ENCODE assay signal across 8 mouse cellular contexts in the genomic region with DNA sequence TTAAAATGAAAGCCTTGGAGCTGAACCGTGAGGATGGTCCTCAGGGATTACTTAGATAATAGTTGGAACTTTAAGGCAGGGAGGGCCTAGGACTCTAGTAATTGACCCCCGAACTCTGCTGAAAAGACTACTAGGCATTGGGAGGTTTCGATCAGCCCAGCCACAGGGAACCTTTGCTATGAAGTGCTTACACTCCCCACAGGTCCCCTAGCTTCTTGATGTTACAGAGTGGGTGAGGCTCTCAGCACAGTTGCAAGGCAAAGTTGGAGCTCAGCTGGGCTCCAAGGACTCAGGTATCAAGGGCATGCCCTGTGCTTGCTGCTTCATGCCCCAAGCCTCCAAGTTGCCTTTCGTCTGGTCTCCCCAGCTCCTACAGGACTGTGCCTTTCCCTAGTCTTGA. TPM values are rescaled to one million over a fixed set of nuclear protein-coding genes. Genes with fewer than 3 reads are reported as not detected.
DNase-seq lines count a peak whose midpoint lies in the region; ATAC-seq and TF ChIP-seq lines count a peak whose summit lies in the region.

No protein-coding gene starts in this region.

- no peak for TF ChIP-seq CTCF in small intestine, adult 2 months (IDR thresholded peaks at IDR 0.05; ENCODE audit: extremely low read depth, insufficient read length, insufficient replicate concordance, low read depth, low read length)

- WGBS in lung, embryonic 16.5 days: 35% methylated on average over 4 of the region's 4 CpGs
- WGBS in embryonic facial prominence, embryonic 15.5 days: 38% methylated on average over 4 of the region's 4 CpGs
- WGBS in limb, embryonic 11.5 days: 53% methylated on average over 4 of the region's 4 CpGs
- 15% methylated on average over 4 of the region's 4 CpGs for WGBS in small intestine, adult 2 months

- peak overlapping the region; percentile 82 for H3K4me3 ChIP-seq in lung, embryonic 16.5 days (ENCODE audit: low read length)
- peak overlapping the region; percentile 89 for H3K4me3 ChIP-seq in embryonic facial prominence, embryonic 15.5 days (replicated peaks)
- H3K4me3 ChIP-seq in limb, embryonic 11.5 days (ENCODE audit: low read depth, low read length): peak overlapping the region; percentile 74
- peak overlapping the region; percentile 72 for H3K4me3 ChIP-seq in small intestine, adult 2 months (ENCODE audit: low read depth, low read length)

- no peaks in the 10 kb centered on the region for H3K9me3 ChIP-seq in lung, embryonic 16.5 days (ENCODE audit: control insufficient read depth, low read length)
- no peaks in the 10 kb centered on the region for H3K9me3 ChIP-seq in embryonic facial prominence, embryonic 15.5 days (replicated peaks)
- no peaks in the 10 kb centered on the region for H3K9me3 ChIP-seq in limb, embryonic 11.5 days (ENCODE audit: control insufficient read depth, low read length)

- no peaks in the 10 kb centered on the region for H3K27me3 ChIP-seq in lung, embryonic 16.5 days (ENCODE audit: control insufficient read depth, insufficient read depth, low read depth, low read length)
- H3K27me3 ChIP-seq in embryonic facial prominence, embryonic 15.5 days: peaks cover 13% of the 10 kb centered on the region; the same call in 1 of the 2 replicates
- H3K27me3 ChIP-seq in limb, embryonic 11.5 days (ENCODE audit: control insufficient read depth, insufficient read depth, low read length): no peaks in the 10 kb centered on the region
- H3K27me3 ChIP-seq in small intestine, adult 2 months (ENCODE audit: control insufficient read depth, insufficient read depth, low read length): no peaks in the 10 kb centered on the region

- ATAC-seq in lung, embryonic 16.5 days (ENCODE audit: low read depth): no peak
- ATAC-seq in embryonic facial prominence, embryonic 15.5 days (ENCODE audit: insufficient number of reproducible peaks, low FRiP score, low TSS enrichment, low read depth): no peak
- ATAC-seq in limb, embryonic 11.5 days (ENCODE audit: insufficient number of reproducible peaks, low FRiP score, low TSS enrichment, low read depth): no peak

- H3K4me1 ChIP-seq in lung, embryonic 16.5 days (replicated peaks; ENCODE audit: control insufficient read depth, insufficient read depth, low read length): peaks cover 16% of the 10 kb centered on the region
- H3K4me1 ChIP-seq in embryonic facial prominence, embryonic 15.5 days: peaks cover 31% of the 10 kb centered on the region
- H3K4me1 ChIP-seq in limb, embryonic 11.5 days (ENCODE audit: control insufficient read depth, insufficient read depth, low read length): peaks cover 15% of the 10 kb centered on the region
- H3K4me1 ChIP-seq in small intestine, adult 2 months (ENCODE audit: control insufficient read depth, insufficient read depth, insufficient read length, low read length): peaks cover 6% of the 10 kb centered on the region; the same call in 1 of the 2 replicates

- H3K27ac ChIP-seq in lung, embryonic 16.5 days (ENCODE audit: low read length): no peak overlapping the region; the same call in 1 of the 2 replicates
- H3K27ac ChIP-seq in embryonic facial prominence, embryonic 15.5 days (replicated peaks): 0 out of 2 replicates have a peak overlapping the region, but pooled peaks have one; percentile 7
- H3K27ac ChIP-seq in limb, embryonic 11.5 days (replicated peaks; ENCODE audit: low read depth, low read length): no peak overlapping the region
- peak overlapping the region; percentile 39 for H3K27ac ChIP-seq in small intestine, adult 2 months (ENCODE audit: insufficient read depth, low read depth, low read length)

- H3K4me2 ChIP-seq in lung, embryonic 16.5 days (ENCODE audit: low read depth, low read length): peak overlapping the region; percentile 94
- H3K4me2 ChIP-seq in embryonic facial prominence, embryonic 15.5 days (replicated peaks): peak overlapping the region; percentile 88
- H3K4me2 ChIP-seq in limb, embryonic 11.5 days (ENCODE audit: low read depth, severe bottlenecking): peak overlapping the region; percentile 94

- H3K9ac ChIP-seq in lung, embryonic 16.5 days (ENCODE audit: low read length): peak overlapping the region; percentile 97
- peak overlapping the region; percentile 99 for H3K9ac ChIP-seq in embryonic facial prominence, embryonic 15.5 days
- peak overlapping the region; percentile 98 for H3K9ac ChIP-seq in limb, embryonic 11.5 days (ENCODE audit: low read length)

- peak; percentile 34; the same call in 1 of the 2 replicates for TF ChIP-seq POLR2A in small intestine, adult 2 months (IDR thresholded peaks at IDR 0.05; ENCODE audit: low read depth, low read length)

- DNase-seq in lung, postnatal 36 days: no peak
- peak; percentile 23 for DNase-seq in limb, embryonic 11.5 days (ENCODE audit: low spot score)
- DNase-seq in right cerebral cortex, postnatal 4 days: no peak
- no peak for DNase-seq in ovary, postnatal 10 days (ENCODE audit: low spot score)
- DNase-seq in layer of hippocampus, postnatal 14 days (ENCODE audit: low spot score in 2 of 2): no peak

- no peaks in the 10 kb centered on the region for H3K36me3 ChIP-seq in lung, embryonic 16.5 days (ENCODE audit: control insufficient read depth, insufficient read depth, low read length)
- H3K36me3 ChIP-seq in embryonic facial prominence, embryonic 15.5 days: no peaks in the 10 kb centered on the region
- H3K36me3 ChIP-seq in limb, embryonic 11.5 days (ENCODE audit: control insufficient read depth, insufficient read depth, low read length): peaks cover 3% of the 10 kb centered on the region; the same call in 1 of the 2 replicates
- no peaks in the 10 kb centered on the region for H3K36me3 ChIP-seq in small intestine, adult 2 months (ENCODE audit: control insufficient read depth, insufficient read depth, low read length)

RNA-seq across cellular contexts. Expression of a gene that starts 1.4 kb away (rescaled TPM):
- polyA plus RNA-seq in lung, embryonic 16.5 days (2015; fragmentation: Nextera tagmentation; extraction: Ambion mirVana): 16.9 and 18.9 TPM in 2 replicates
- polyA plus RNA-seq in embryonic facial prominence, embryonic 15.5 days (2015; fragmentation: Nextera tagmentation; extraction: Ambion mirVana): 19.5 and 20.9 TPM in 2 replicates
- 29.1 TPM in 2 replicates for polyA plus RNA-seq in limb, embryonic 11.5 days (2014; fragmentation: Nextera tagmentation; extraction: Ambion mirVana)
- polyA plus RNA-seq in small intestine, adult 2 months (2012; rRNA removed): 3.3 and 5.1 TPM in 2 replicates
- total RNA-seq in layer of hippocampus, postnatal 14 days (2021): 10 to 100 TPM; 57.2 to 60.4 TPM

RNA-seq across cellular contexts. Expression of a gene that starts 13.8 kb away (rescaled TPM):
- 0.54 and 0.60 TPM in 2 replicates for polyA plus RNA-seq in lung, embryonic 16.5 days (2015; fragmentation: Nextera tagmentation; extraction: Ambion mirVana)
- polyA plus RNA-seq in embryonic facial prominence, embryonic 15.5 days (2015; fragmentation: Nextera tagmentation; extraction: Ambion mirVana): 0.65 and 1.1 TPM in 2 replicates
- polyA plus RNA-seq in limb, embryonic 11.5 days (2014; fragmentation: Nextera tagmentation; extraction: Ambion mirVana): 0.15 and 0.31 TPM in 2 replicates
- 4.0 and 12.8 TPM in 2 replicates for polyA plus RNA-seq in small intestine, adult 2 months (2012; rRNA removed)
- under 1 TPM; 0.58 to 0.98 TPM for total RNA-seq in layer of hippocampus, postnatal 14 days (2021)

RNA-seq across cellular contexts. Expression of a gene that starts 28.2 kb away (rescaled TPM):
- 324 and 387 TPM in 2 replicates for polyA plus RNA-seq in lung, embryonic 16.5 days (2015; fragmentation: Nextera tagmentation; extraction: Ambion mirVana)
- 360 and 374 TPM in 2 replicates for polyA plus RNA-seq in embryonic facial prominence, embryonic 15.5 days (2015; fragmentation: Nextera tagmentation; extraction: Ambion mirVana)
- 470 and 484 TPM in 2 replicates for polyA plus RNA-seq in limb, embryonic 11.5 days (2014; fragmentation: Nextera tagmentation; extraction: Ambion mirVana)
- 29.0 and 35.2 TPM in 2 replicates for polyA plus RNA-seq in small intestine, adult 2 months (2012; rRNA removed)
- 100 to 1,000 TPM; 331 to 343 TPM for total RNA-seq in layer of hippocampus, postnatal 14 days (2021)

Comparison
In these comparisons a context has a peak if more than half of its experiments do, and no peak if none do; other contexts are left out.
1. H3K27ac ChIP-seq: peak in embryonic facial prominence, embryonic 15.5 days (single experiment) and small intestine, adult 2 months (single experiment); none in lung, embryonic 16.5 days (single experiment) and limb, embryonic 11.5 days (single experiment).
2. Peak in every context shown above with its lines, with median percentiles within 50 percentile points of each other: H3K4me2 ChIP-seq, H3K4me3 ChIP-seq and H3K9ac ChIP-seq.